Mouse (Mus musculus) E14TG2a.4 (cell line): ENCODE results near the gene Parm1.

Source experiments
- CTCF ChIP-seq: conservative IDR thresholded peaks from 2 replicates; pipeline ENCODE4 v1.5.1; 2014; ENCODE audit warnings: low read length
- POU5F1 ChIP-seq: IDR thresholded peaks from 2 replicates; pipeline ENCODE4 v1.6.1; 2014; ENCODE audit warnings: low read length, borderline replicate concordance

DNA sequence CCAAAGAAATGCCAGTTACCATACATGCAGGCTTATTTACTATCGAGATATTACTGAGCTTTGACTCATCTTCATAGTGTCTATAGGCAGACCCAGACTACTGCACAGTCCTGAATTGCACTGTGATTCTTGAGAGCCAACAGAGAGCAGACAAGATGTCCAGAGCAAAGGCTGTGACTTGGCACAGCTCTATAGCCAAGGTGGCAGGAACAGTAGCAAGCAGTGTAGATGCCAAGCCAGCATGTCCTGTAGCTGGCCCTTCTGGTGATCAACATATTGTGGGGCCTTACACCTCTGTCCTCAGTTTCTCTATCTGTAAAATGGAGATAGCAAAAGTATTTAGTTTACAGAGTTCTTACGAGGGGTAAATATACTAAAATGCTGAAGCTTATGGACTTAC is 89.8 kb downstream of the Parm1 start:
- no peak for TF ChIP-seq CTCF
- TF ChIP-seq POU5F1: no peak
